Mouse (Mus musculus) cerebellum, adult 11-12 months (tissue): Measurements from ENCODE around the gene Otud4.
"Not testable (repeated sequence)": the region's sequence is repeated elsewhere in the genome, so short reads cannot be mapped to it uniquely, and the experiment has no call there.

ENCODE experiments used
- DNase-seq: peaks from one replicate; pipeline ENCODE4 v3.0.0; 2022

Gene Otud4

DNA sequence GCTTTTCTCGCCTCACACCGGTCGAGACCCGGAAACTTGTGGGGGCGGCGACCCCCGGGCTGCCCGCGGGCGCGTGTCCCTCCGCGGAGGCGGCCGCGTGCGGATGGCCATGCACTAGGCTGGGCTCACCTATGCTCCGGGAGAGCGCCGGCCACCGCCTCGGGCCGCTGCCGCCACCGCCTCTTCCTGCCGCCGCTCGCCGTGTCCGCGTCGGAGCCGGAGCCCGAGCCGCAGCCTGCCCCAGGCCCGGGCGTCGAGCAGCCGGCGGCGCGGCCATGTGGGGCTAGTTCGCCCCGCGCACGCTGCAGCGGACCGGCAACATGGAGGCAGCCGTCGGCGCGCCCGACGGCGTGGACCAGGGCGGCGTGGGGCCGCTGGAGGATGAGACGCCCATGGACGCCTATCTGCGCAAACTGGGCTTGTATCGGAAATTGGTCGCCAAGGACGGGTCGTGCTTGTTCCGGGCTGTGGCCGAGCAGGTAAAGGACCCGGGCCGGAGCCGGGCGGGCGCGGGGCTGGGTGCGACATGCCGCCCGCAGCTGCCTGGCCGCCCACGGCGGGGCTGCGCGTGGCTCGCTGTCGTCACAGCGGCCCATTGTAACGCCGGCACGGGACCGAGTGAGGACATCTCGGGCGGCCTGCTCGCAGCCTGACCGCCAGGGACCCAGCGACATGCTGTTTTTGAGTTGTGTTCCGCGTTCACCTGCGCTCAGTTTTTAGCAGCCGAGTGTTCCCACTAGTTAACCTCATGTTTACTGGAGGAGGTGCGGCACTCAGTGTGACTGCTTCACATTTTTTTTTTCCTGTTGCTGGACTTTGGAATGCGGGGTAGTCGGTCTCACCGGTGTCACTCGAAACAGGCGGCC is at the start of gene Otud4:
Otud4 (plus strand) TSS at position 33 of the 866 bp plus-strand sequence.
- DNase-seq: peak; percentile 62

DNA sequence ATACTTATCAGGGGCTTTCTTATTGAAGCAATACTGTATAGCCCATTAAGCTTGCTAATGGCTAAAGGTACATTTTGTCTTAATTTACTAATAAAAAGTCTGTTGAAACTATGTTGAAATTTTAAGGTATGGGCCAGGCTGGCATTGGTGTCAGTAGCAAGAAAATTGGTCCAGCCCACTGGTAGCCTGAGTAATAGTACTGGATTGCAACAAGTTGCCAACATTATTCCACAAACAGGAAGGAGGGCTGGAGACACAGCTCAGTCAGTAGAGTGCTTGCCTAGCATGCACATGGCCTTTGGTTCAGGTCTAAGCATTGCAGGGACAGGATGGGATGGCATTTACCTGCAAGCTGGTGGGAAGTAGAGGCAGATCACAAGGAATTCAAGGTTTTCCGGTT is 38.5 kb upstream of the Otud4 start:
- DNase-seq: no peak

GRCm38 (mm10) chr8:79603204-79603603 is 36.2 kb upstream of the Otud4 start:
- DNase-seq: not testable (repeated sequence)

DNA sequence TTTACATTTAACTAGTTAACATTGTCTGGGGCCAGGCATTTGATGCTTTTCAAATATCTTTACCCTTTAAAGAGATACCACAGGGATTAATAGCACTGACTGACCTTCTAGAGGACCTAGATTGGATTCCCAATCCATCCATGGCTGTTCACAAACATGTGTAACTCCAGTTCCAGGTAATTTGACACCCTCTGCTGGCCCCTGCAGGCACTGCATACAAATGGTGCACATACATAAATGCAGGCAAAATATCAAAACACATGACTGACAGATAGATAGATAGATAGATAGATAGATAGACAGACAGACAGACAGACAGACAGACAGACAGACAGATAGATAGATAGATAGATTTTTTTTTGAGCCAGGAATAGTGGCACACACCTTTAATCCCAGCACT is 33.2 kb upstream of the Otud4 start:
- no peak for DNase-seq

GRCm38 (mm10) chr8:79606751-79607300 is 32.6 kb upstream of the Otud4 start:
- DNase-seq: no peak

- DNase-seq: no peak
These were observed 30.7 kb upstream of the Otud4 start for GRCm38 (mm10) chr8:79608701-79609100.

GRCm38 (mm10) chr8:79610268-79610667 is 29.1 kb upstream of the Otud4 start:
- DNase-seq: no peak

DNA sequence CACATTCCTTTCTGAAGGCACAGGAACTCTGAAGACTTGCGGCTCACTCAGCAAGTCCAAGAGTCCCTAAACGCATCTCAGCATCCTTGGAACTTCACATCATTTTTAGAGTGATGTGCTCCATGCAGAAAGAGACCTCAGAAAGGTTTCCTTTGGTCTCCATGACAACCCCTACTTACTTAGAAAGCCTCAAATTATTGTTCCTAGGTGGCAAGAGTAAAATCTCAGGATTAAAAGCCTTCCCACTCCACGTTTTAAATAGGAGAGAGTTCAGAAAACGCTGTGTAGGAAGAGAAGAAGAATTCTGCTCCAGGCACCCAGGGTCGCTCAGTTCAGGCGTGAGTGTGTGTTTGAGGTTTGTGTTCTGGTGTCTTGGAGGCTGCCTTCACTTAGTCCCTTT is 27.1 kb upstream of the Otud4 start:
- no peak for DNase-seq

GRCm38 (mm10) chr8:79612965-79613364 is 26.5 kb upstream of the Otud4 start:
- no peak for DNase-seq

DNA sequence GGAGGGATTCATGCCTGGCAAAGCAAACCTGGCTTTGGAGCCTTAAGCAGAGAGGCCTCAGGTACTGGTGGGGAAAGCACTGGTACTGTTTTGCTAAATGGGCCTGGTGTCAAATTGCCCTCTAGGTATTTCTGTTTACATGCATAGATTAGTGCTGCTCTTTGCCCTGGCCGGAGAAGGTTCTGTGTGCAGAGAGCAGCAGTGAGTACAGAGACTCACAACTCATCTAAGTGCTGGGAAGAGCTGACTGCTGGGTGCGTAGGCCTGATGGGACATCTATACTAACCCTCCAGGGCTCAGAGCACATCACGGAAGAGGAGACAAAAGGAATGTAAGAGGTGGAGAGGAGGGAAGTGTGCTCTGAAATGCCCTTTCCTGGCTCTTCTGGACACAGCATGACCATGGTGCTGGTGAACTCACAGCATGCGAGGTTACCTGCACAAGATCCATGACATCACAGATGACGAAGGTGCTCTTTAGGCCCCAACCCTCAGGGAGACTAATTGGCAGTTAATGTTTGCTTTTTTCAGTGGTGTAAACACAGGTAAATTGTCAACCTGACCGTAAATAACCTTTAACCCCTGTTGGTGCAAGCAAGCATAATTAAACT is 23.6 kb upstream of the Otud4 start:
- DNase-seq: no peak

GRCm38 (mm10) chr8:79618906-79619305 is 20.5 kb upstream of the Otud4 start:
- DNase-seq: no peak

GRCm38 (mm10) chr8:79619353-79619752 is 20.1 kb upstream of the Otud4 start:
- DNase-seq: no peak

GRCm38 (mm10) chr8:79620000-79620399 is 19.4 kb upstream of the Otud4 start:
- DNase-seq: no peak

- no peak for DNase-seq
These were observed 18.7 kb upstream of the Otud4 start for GRCm38 (mm10) chr8:79620489-79621276.

GRCm38 (mm10) chr8:79622346-79622745 is 17.1 kb upstream of the Otud4 start:
- DNase-seq: no peak

DNA sequence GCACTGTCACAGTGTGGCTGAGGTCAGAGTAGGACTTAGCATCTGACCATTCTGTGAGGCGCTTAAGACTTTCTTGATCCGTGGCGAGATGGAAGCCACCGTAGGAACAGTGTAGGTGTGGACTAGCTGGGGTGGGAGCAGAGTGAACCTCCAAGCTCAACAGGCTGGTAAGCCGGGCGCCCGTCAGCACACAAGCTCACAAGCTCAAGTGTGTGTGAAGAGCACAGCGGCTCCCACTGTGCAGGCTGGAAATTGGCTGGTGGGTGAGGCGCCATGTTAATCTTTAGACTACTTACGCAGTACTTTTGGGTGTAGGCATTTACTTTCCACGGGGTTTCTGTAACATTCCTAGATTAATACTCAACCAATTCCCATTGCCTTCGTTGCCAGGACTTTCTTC is 16.1 kb upstream of the Otud4 start:
- no peak for DNase-seq

- no peak for DNase-seq
These were observed 15.0 kb upstream of the Otud4 start for GRCm38 (mm10) chr8:79624416-79624815.

DNA sequence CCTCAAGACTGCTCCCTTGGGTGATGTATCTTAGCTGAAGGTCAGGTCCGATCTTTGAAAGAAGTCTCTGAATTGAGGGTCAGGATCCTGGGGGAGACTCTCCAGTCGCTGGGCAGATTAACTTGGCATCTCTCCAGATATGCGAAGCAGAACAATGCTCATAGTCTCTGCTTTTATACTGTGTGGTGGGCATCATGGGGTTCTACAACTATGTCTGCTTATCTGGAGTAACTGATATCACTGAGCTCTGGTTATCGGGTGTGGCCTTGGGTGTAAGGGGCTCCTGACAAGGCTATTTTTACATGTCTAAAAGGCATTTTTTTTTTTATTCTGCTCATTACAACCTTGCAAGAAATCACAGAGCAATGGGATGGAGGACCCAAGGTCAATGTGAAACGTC is 13.2 kb upstream of the Otud4 start:
- no peak for DNase-seq

- no peak for DNase-seq
These were observed 3.9 kb upstream of the Otud4 start for GRCm38 (mm10) chr8:79635491-79635890.

GRCm38 (mm10) chr8:79636151-79636550 is 3.3 kb upstream of the Otud4 start:
- DNase-seq: no peak

DNA sequence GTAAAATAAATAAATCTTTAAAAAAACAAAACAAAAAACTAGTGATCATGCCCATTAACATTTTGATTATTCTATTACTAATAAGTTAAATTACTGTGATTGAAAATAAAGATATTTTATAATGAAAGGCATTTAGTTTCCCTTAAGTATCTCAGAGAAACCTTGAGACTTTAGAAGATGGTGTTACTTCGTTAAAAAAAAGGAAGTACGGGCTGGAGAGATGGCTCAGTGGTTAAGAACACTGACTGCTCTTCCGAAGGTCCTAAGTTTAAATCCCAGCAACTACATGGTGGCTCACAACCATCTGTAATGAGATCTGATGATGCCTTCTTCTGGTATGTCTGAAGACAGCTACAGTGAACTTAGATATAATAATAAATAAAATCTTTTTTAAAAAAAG is 2.2 kb upstream of the Otud4 start:
- DNase-seq: no peak

- peak; percentile 54 for DNase-seq
These were observed 1.3 kb upstream of the Otud4 start for GRCm38 (mm10) chr8:79638001-79638706.
